Mouse (Mus musculus) stomach, embryonic 16.5 days (tissue): ENCODE results near the gene Scamp1. TPM values are rescaled to one million over a fixed set of nuclear protein-coding genes. Genes with fewer than 3 reads are reported as not detected.

Experiments
- ATAC-seq: fragments of 200-750 bp; cut with Nextera tagmentation; 2 replicates; pipeline ENCODE4 v1.8.0; 2017; ENCODE audit warnings: moderate number of reproducible peaks, moderate TSS enrichment; ENCODE audit not compliant: insufficient read depth, low FRiP score
- H3K27ac ChIP-seq: fragments of 300-500 bp; sonication (generic); 2 replicates; pipeline ENCODE4 v1.5.1; 2014; ENCODE audit warnings: low read length
- H3K27me3 ChIP-seq: fragments of 300-500 bp; sonication (generic); 2 replicates; pipeline ENCODE4 v1.6.1; 2014; ENCODE audit warnings: low read length, control low read depth, mixed read lengths; ENCODE audit not compliant: control insufficient read depth, insufficient read depth
- H3K36me3 ChIP-seq: fragments of 300-500 bp; sonication (generic); 2 replicates; pipeline ENCODE4 v1.6.1; 2014; ENCODE audit warnings: low read length; ENCODE audit not compliant: control insufficient read depth, insufficient read depth
- H3K4me1 ChIP-seq: fragments of 300-500 bp; sonication (generic); 2 replicates; pipeline ENCODE4 v1.6.1; 2014; ENCODE audit warnings: low read length, control low read depth, mixed read lengths; ENCODE audit not compliant: control insufficient read depth, insufficient read depth
- H3K4me2 ChIP-seq: fragments of 300-500 bp; sonication (generic); 2 replicates; pipeline ENCODE4 v1.6.1; 2014; ENCODE audit warnings: low read depth, low read length, mixed read lengths
- H3K4me3 ChIP-seq: fragments of 300-500 bp; sonication (generic); replicated peaks from 2 replicates; pipeline ENCODE4 v1.5.1; 2014; ENCODE audit warnings: mild to moderate bottlenecking, low read length
- H3K9ac ChIP-seq: fragments of 300-500 bp; sonication (generic); 2 replicates; pipeline ENCODE4 v1.6.1; 2014; ENCODE audit warnings: low read length
- H3K9me3 ChIP-seq: fragments of 300-500 bp; sonication (generic); replicated peaks from 2 replicates; pipeline ENCODE4 v1.6.1; 2016; ENCODE audit warnings: low read length, control low read depth; ENCODE audit not compliant: control insufficient read depth
- WGBS: fragments of 180-500 bp; shearing (Covaris S2); extraction: QIAGEN DNeasy Blood & Tissue Kit; methylation state at CpG from one replicate; pipeline ENCODE4 v1.1.7; 2014; 5-methylcytosine and 5-hydroxymethylcytosine counted together
- polyA plus RNA-seq: library from polyadenylated mRNA; unstranded; fragments of >200 nt; fragmentation: Nextera tagmentation; extraction: Ambion mirVana; gene quantifications from 2 replicates; pipeline ENCODE4 v1.2.1, GENCODE M21; 2015

The Scamp1 gene
- polyA plus RNA-seq, 1 experiment from 2014 or later, result 47.7 TPM

- no peak overlapping the region for H3K4me3 ChIP-seq
- peaks cover 13% of the 10 kb centered on the region for H3K4me1 ChIP-seq
- ATAC-seq, result no peak
- no peaks in the 10 kb centered on the region for H3K9me3 ChIP-seq
- no peak overlapping the region for H3K9ac ChIP-seq
- no peaks in the 10 kb centered on the region for H3K36me3 ChIP-seq
- no peaks in the 10 kb centered on the region for H3K27me3 ChIP-seq
- H3K4me2 ChIP-seq, result no peak overlapping the region
- no peak overlapping the region for H3K27ac ChIP-seq
- 60% methylated on average over 5 of the region's 5 CpGs for whole genome bisulfite sequencing
Measured at GRCm38 (mm10) chr13:94263943-94264342, 21.7 kb downstream of the Scamp1 start.

DNA sequence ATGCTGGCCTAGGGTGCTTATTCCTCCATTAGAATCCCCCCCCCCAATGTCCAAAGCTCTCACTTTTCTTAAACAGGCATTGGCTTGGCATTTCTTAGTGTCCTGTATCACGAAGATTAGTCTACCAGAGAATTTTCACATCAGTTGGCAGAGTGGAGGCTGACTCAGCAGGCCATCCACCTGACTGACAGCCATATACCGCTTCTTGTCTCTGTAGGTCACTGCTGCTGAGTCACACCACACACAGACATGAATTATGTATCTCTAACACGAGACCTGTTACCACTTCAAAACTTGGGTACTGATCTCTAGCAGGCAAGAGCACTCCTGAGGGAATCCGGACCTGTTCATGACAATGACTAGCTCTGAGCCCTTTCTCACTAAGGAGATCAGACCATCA, 23.1 kb downstream of the Scamp1 start:
- H3K9ac ChIP-seq, result no peak overlapping the region
- no peak overlapping the region for H3K4me3 ChIP-seq
- H3K9me3 ChIP-seq, result no peaks in the 10 kb centered on the region
- ATAC-seq, result no peak
- WGBS, result 73% methylated on average over 4 of the region's 4 CpGs
- no peaks in the 10 kb centered on the region for H3K36me3 ChIP-seq
- H3K4me2 ChIP-seq, result no peak overlapping the region
- peaks cover 10% of the 10 kb centered on the region for H3K4me1 ChIP-seq
- H3K27ac ChIP-seq, result no peak overlapping the region
- no peaks in the 10 kb centered on the region for H3K27me3 ChIP-seq

DNA sequence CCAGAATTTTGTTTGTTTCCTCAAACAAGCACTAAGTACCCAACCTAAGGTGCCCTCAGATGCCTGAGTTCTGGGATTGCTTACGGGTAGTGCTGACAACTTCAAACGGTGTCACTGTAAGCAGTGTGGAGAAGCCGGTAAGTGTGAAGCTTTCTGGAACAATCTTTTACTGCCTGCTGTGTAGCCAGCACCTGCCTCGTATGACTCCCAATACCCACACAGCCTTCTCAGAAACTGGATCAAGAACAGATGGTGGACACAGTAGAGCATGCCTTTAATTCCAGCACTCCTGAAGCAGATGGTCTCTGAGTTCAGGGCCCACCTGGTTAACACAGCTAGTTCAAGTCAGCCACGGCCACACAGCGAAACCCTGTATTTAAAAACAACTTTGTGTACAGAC, 24.0 kb downstream of the Scamp1 start:
- no peak overlapping the region for H3K4me3 ChIP-seq
- no peaks in the 10 kb centered on the region for H3K36me3 ChIP-seq
- 68% methylated on average over 6 of the region's 6 CpGs for WGBS
- H3K9ac ChIP-seq, result peak overlapping the region; percentile 2; the same call in 1 of the 2 replicates
- peaks cover 13% of the 10 kb centered on the region for H3K4me1 ChIP-seq
- H3K27ac ChIP-seq, result peak overlapping the region; percentile 26; the same call in 1 of the 2 replicates
- no peak overlapping the region for H3K4me2 ChIP-seq
- ATAC-seq, result no peak
- H3K9me3 ChIP-seq, result no peaks in the 10 kb centered on the region
- no peaks in the 10 kb centered on the region for H3K27me3 ChIP-seq

GRCm38 (mm10) chr13:94260961-94261360, 24.7 kb downstream of the Scamp1 start:
- Histone ChIP-seq H3K9ac (no peak overlapping the region), H3K4me1 (peaks cover 13% of the 10 kb centered on the region; the same call in 1 of the 2 replicates), H3K36me3 (no peaks in the 10 kb centered on the region), H3K4me2 (no peak overlapping the region), H3K27ac (peak overlapping the region; percentile 26; the same call in 1 of the 2 replicates), H3K27me3 (no peaks in the 10 kb centered on the region), H3K9me3 (no peaks in the 10 kb centered on the region), H3K4me3 (no peak overlapping the region)
- WGBS, result 73% methylated on average over 8 of the region's 8 CpGs
- peak; percentile 79; the same call in 1 of the 2 replicates for ATAC-seq

DNA sequence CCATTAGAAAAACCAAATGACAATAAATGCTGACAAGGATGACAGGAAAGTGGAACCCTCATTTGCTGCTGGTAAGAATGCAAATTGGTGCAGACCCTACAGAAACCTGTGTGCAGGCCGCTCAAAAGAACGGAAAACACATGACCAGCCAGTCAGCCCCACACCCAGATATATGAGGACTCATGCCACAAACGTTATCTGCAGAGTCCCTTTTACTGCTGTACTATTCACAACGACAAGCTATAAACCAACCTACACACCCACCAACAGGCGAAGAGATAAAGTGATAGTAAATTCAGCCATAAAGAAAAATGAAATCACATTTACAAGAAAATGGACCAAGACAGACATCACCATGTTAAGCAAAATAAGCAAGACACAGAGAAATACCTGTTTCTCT, 26.4 kb downstream of the Scamp1 start:
- Histone ChIP-seq H3K27me3 (no peaks in the 10 kb centered on the region), H3K27ac (no peak overlapping the region), H3K4me3 (no peak overlapping the region), H3K9ac (no peak overlapping the region), H3K4me1 (peaks cover 13% of the 10 kb centered on the region; the same call in 1 of the 2 replicates), H3K4me2 (no peak overlapping the region), H3K9me3 (peaks cover 3% of the 10 kb centered on the region; the same call in 1 of the 2 replicates), H3K36me3 (no peaks in the 10 kb centered on the region)
- 70% methylated on average over 5 of the region's 5 CpGs for WGBS
- no peak for ATAC-seq

DNA sequence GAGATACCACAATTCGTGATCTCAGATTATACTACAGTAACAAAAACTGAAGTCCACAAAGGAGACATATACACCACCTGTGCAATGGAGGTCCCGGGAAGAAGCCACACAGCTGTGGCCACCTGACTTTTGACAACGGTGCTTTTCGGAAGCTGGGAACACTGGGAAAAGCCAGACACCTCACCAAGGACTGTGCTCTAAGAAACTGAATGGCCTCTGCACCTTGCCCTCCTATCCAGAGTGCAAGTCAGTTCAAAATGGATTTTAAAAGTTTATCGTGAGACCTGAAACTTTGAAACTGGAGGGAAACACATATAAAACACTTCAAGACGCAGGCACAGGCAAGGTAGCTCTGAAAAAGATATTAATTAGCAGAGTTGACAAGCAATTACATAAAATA, 27.1 kb downstream of the Scamp1 start:
- H3K27me3 ChIP-seq, result no peaks in the 10 kb centered on the region
- H3K9ac ChIP-seq, result no peak overlapping the region
- H3K4me2 ChIP-seq, result no peak overlapping the region
- H3K4me3 ChIP-seq, result no peak overlapping the region
- no peak for ATAC-seq
- no peak overlapping the region for H3K27ac ChIP-seq
- WGBS, result 66% methylated on average over 6 of the region's 6 CpGs
- peaks cover 3% of the 10 kb centered on the region; the same call in 1 of the 2 replicates for H3K9me3 ChIP-seq
- H3K4me1 ChIP-seq, result peaks cover 10% of the 10 kb centered on the region; the same call in 1 of the 2 replicates
- H3K36me3 ChIP-seq, result no peaks in the 10 kb centered on the region

GRCm38 (mm10) chr13:94257711-94258110, 27.9 kb downstream of the Scamp1 start:
- Histone ChIP-seq H3K9ac (no peak overlapping the region), H3K36me3 (no peaks in the 10 kb centered on the region), H3K4me1 (peaks cover 12% of the 10 kb centered on the region), H3K4me3 (no peak overlapping the region), H3K27ac (no peak overlapping the region), H3K4me2 (no peak overlapping the region), H3K9me3 (peaks cover 3% of the 10 kb centered on the region; the same call in 1 of the 2 replicates), H3K27me3 (no peaks in the 10 kb centered on the region)
- WGBS, result 37% methylated on average over 2 of the region's 2 CpGs
- ATAC-seq, result no peak

DNA sequence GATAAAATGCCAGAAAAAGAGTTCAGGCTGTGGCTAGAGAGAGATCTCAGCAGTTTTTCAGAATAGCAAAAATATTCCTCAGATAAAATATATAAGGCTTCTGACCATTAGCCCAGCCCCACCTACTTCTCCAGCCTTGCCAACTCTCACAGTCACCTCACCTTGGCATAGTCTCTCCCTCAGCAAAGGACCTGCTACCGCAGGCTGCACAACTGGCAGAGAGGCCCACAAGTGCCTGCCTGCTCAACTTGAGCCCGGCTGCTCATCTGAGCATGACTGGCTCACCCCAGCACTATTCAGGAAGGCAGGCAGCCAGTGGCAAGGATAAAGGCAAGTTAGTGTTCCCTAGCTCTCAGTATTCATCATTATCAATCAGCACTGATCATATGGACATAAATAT, 30.5 kb downstream of the Scamp1 start:
- H3K9ac ChIP-seq, result no peak overlapping the region
- peaks cover 12% of the 10 kb centered on the region for H3K4me1 ChIP-seq
- H3K27ac ChIP-seq, result no peak overlapping the region
- H3K4me2 ChIP-seq, result no peak overlapping the region
- H3K27me3 ChIP-seq, result no peaks in the 10 kb centered on the region
- no peaks in the 10 kb centered on the region for H3K36me3 ChIP-seq
- ATAC-seq, result no peak
- 92% methylated on average over 2 of the region's 2 CpGs for WGBS
- no peak overlapping the region for H3K4me3 ChIP-seq
- peaks cover 3% of the 10 kb centered on the region; the same call in 1 of the 2 replicates for H3K9me3 ChIP-seq

- no peak overlapping the region for H3K4me3 ChIP-seq
- H3K9me3 ChIP-seq, result peaks cover 3% of the 10 kb centered on the region; the same call in 1 of the 2 replicates
- peaks cover 12% of the 10 kb centered on the region for H3K4me1 ChIP-seq
- no peak overlapping the region for H3K9ac ChIP-seq
- no peak for ATAC-seq
- 75% methylated on average over 3 of the region's 3 CpGs for WGBS
- H3K27ac ChIP-seq, result no peak overlapping the region
- no peak overlapping the region for H3K4me2 ChIP-seq
- H3K27me3 ChIP-seq, result no peaks in the 10 kb centered on the region
- H3K36me3 ChIP-seq, result no peaks in the 10 kb centered on the region
Measured at GRCm38 (mm10) chr13:94254286-94254685, 31.4 kb downstream of the Scamp1 start.
